Mouse (Mus musculus): ENCODE measurements around the gene Scaf1. TPM values are rescaled to one million over a fixed set of nuclear protein-coding genes. Genes with fewer than 3 reads are reported as not detected.

Scaf1 gene
- polyA plus RNA-seq, 1 experiment: 75.4 TPM

GRCm38 (mm10) chr7:44953561-44953960 lies 62.6 kb downstream of the Scaf1 start:
- H3K27ac ChIP-seq (ENCODE audit: insufficient read depth, low read length): no peak overlapping the region
- H3K4me1 ChIP-seq (ENCODE audit: control insufficient read depth, insufficient read depth, low read length): no peaks in the 10 kb centered on the region
- TF ChIP-seq CTCF (IDR thresholded peaks at IDR 0.05; ENCODE audit: borderline replicate concordance, insufficient read depth, low read length): no peak
- TF ChIP-seq POLR2A (IDR thresholded peaks at IDR 0.05; ENCODE audit: low read depth, low read length): no peak
- H3K4me3 ChIP-seq (ENCODE audit: insufficient read depth, low read length): no peak overlapping the region

Other genes with a start within 250 kb of the Scaf1 start
- 41.1 and 41.2 TPM in 2 replicates for gene Nup62, start 200.3 kb downstream of the Scaf1 start, polyA plus RNA-seq (2011; ENCODE audit: insufficient read length, low read depth, missing spikeins)
- 2.1 and 2.3 TPM in 2 replicates for gene Il4i1, start 200.0 kb downstream of the Scaf1 start, polyA plus RNA-seq (2011; ENCODE audit: insufficient read length, low read depth, missing spikeins)
- gene Atf5, start 199.7 kb downstream of the Scaf1 start, polyA plus RNA-seq (2011; ENCODE audit: insufficient read length, low read depth, missing spikeins): 342 and 471 TPM in 2 replicates
- gene Akt1s1, start 167.4 kb downstream of the Scaf1 start, polyA plus RNA-seq (2011; ENCODE audit: insufficient read length, low read depth, missing spikeins): 80.0 and 84.2 TPM in 2 replicates
- 26.9 and 33.8 TPM in 2 replicates for gene Tbc1d17, start 167.3 kb downstream of the Scaf1 start, polyA plus RNA-seq (2011; ENCODE audit: insufficient read length, low read depth, missing spikeins)
- 24.7 and 30.6 TPM in 2 replicates for gene Pnkp, start 159.2 kb downstream of the Scaf1 start, polyA plus RNA-seq (2011; ENCODE audit: insufficient read length, low read depth, missing spikeins)
- gene Ptov1, start 146.6 kb downstream of the Scaf1 start, polyA plus RNA-seq (2011; ENCODE audit: insufficient read length, low read depth, missing spikeins): 144 and 160 TPM in 2 replicates
- gene Med25, start 123.7 kb downstream of the Scaf1 start, polyA plus RNA-seq (2011; ENCODE audit: insufficient read length, low read depth, missing spikeins): 33.4 and 42.8 TPM in 2 replicates
- 11.1 and 11.5 TPM in 2 replicates for gene Fuz, start 120.3 kb downstream of the Scaf1 start, polyA plus RNA-seq (2011; ENCODE audit: insufficient read length, low read depth, missing spikeins)
- gene Ap2a1, start 86.9 kb downstream of the Scaf1 start, polyA plus RNA-seq (2011; ENCODE audit: insufficient read length, low read depth, missing spikeins): 129 and 132 TPM in 2 replicates
- not detected in 2 replicates for gene Tsks, start 73.2 kb downstream of the Scaf1 start, polyA plus RNA-seq (2011; ENCODE audit: insufficient read length, low read depth, missing spikeins)
- gene Cpt1c, start 41.5 kb downstream of the Scaf1 start, polyA plus RNA-seq (2011; ENCODE audit: insufficient read length, low read depth, missing spikeins): 68.9 and 82.5 TPM in 2 replicates
- 403 and 439 TPM in 2 replicates for gene Prmt1, start 29.8 kb downstream of the Scaf1 start, polyA plus RNA-seq (2011; ENCODE audit: insufficient read length, low read depth, missing spikeins)
- 62.2 and 75.1 TPM in 2 replicates for gene Irf3, start 18.7 kb downstream of the Scaf1 start, polyA plus RNA-seq (2011; ENCODE audit: insufficient read length, low read depth, missing spikeins)
- 31.8 and 37.1 TPM in 2 replicates for gene Bcl2l12, start 17.7 kb downstream of the Scaf1 start, polyA plus RNA-seq (2011; ENCODE audit: insufficient read length, low read depth, missing spikeins)
- gene Rras, start 1.6 kb upstream of the Scaf1 start, polyA plus RNA-seq (2011; ENCODE audit: insufficient read length, low read depth, missing spikeins): 83.0 and 116 TPM in 2 replicates
- gene Prr12, start 36.5 kb upstream of the Scaf1 start, polyA plus RNA-seq (2011; ENCODE audit: insufficient read length, low read depth, missing spikeins): 15.4 and 16.9 TPM in 2 replicates
- gene Nosip, start 46.1 kb upstream of the Scaf1 start, polyA plus RNA-seq (2011; ENCODE audit: insufficient read length, low read depth, missing spikeins): 33.0 and 38.0 TPM in 2 replicates
- gene Prrg2, start 46.3 kb upstream of the Scaf1 start, polyA plus RNA-seq (2011; ENCODE audit: insufficient read length, low read depth, missing spikeins): 15.1 and 17.5 TPM in 2 replicates
- gene Rcn3, start 75.9 kb upstream of the Scaf1 start, polyA plus RNA-seq (2011; ENCODE audit: insufficient read length, low read depth, missing spikeins): 439 and 601 TPM in 2 replicates
- gene Fcgrt, start 87.5 kb upstream of the Scaf1 start, polyA plus RNA-seq (2011; ENCODE audit: insufficient read length, low read depth, missing spikeins): 41.5 and 64.3 TPM in 2 replicates
- gene Rps11, start 108.1 kb upstream of the Scaf1 start, polyA plus RNA-seq (2011; ENCODE audit: insufficient read length, low read depth, missing spikeins): 1,929 and 1,977 TPM in 2 replicates
- 3,288 and 3,370 TPM in 2 replicates for gene Rpl13a, start 112.4 kb upstream of the Scaf1 start, polyA plus RNA-seq (2011; ENCODE audit: insufficient read length, low read depth, missing spikeins)
- gene Gm45713, start 119.9 kb upstream of the Scaf1 start, polyA plus RNA-seq (2011; ENCODE audit: insufficient read length, low read depth, missing spikeins): 1.8 TPM in 2 replicates
- 9.4 and 17.1 TPM in 2 replicates for gene Flt3l, start 120.1 kb upstream of the Scaf1 start, polyA plus RNA-seq (2011; ENCODE audit: insufficient read length, low read depth, missing spikeins)
- gene Pih1d1, start 137.9 kb upstream of the Scaf1 start, polyA plus RNA-seq (2011; ENCODE audit: insufficient read length, low read depth, missing spikeins): 45.6 and 56.2 TPM in 2 replicates
- gene Aldh16a1, start 138.2 kb upstream of the Scaf1 start, polyA plus RNA-seq (2011; ENCODE audit: insufficient read length, low read depth, missing spikeins): 24.9 and 25.0 TPM in 2 replicates
- 0.28 and 0.58 TPM in 2 replicates for gene Slc17a7, start 147.6 kb upstream of the Scaf1 start, polyA plus RNA-seq (2011; ENCODE audit: insufficient read length, low read depth, missing spikeins)
- gene Gfy, start 163.2 kb upstream of the Scaf1 start, polyA plus RNA-seq (2011; ENCODE audit: insufficient read length, low read depth, missing spikeins): not detected in 2 replicates
- gene Pth2, start 164.6 kb upstream of the Scaf1 start, polyA plus RNA-seq (2011; ENCODE audit: insufficient read length, low read depth, missing spikeins): not detected in 2 replicates
- not detected in 2 replicates for gene Ccdc155, start 188.5 kb upstream of the Scaf1 start, polyA plus RNA-seq (2011; ENCODE audit: insufficient read length, low read depth, missing spikeins)
- not detected in 2 replicates for gene Dkkl1, start 195.8 kb upstream of the Scaf1 start, polyA plus RNA-seq (2011; ENCODE audit: insufficient read length, low read depth, missing spikeins)
- 79.9 and 94.3 TPM in 2 replicates for gene Tead2, start 199.4 kb upstream of the Scaf1 start, polyA plus RNA-seq (2011; ENCODE audit: insufficient read length, low read depth, missing spikeins)
- 0.86 TPM in 1 of 2 replicates, not detected in the other for gene Cd37, start 222.8 kb upstream of the Scaf1 start, polyA plus RNA-seq (2011; ENCODE audit: insufficient read length, low read depth, missing spikeins)
- not detected in 2 replicates for gene Slc6a16, start 224.7 kb upstream of the Scaf1 start, polyA plus RNA-seq (2011; ENCODE audit: insufficient read length, low read depth, missing spikeins)

Measured in embryonic fibroblast, embryonic 13.5 days (primary cell).